In the genomic region with DNA sequence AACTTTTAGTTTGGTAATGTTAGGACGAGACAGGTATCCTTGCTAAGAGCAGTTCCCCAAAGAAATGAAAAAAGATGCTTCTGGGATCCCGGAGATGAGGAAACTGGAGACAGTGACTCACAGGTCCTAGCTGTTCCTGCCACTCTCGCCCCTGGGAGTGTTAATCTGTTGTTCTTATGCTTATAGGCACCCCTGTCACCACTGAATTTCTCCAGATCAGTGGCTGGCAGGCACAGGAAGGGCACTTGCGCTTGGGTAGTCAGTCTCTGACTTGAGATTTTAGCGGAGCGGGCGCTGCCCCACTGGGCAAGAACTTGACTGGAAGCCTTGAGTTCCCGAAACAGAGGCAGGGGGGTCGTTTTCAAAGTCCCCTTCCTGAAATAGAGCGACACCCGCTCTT, we compare ENCODE assay signal across 7 mouse cellular contexts. TPM values are rescaled to one million over a fixed set of nuclear protein-coding genes. Genes with fewer than 3 reads are reported as not detected.
DNase-seq lines count a peak whose midpoint lies in the region; ATAC-seq and TF ChIP-seq lines count a peak whose summit lies in the region.

No protein-coding gene starts in this region.

- intact Hi-C loops in left cerebral cortex, postnatal 4 days (cut with DNase I) = loop anchor here (2.0 to 5.0 kb wide), 4 partner anchors 197 to 744 kb away; no protein-coding TSS in a partner anchor

- H3K4me3 ChIP-seq in lung, embryonic 14.5 days (ENCODE audit: low read depth, low read length) = peak overlapping the region; percentile 58
- H3K4me3 ChIP-seq in embryonic facial prominence, embryonic 13.5 days = peak overlapping the region; percentile 62

- H3K4me2 ChIP-seq in lung, embryonic 14.5 days = peak overlapping the region; percentile 90
- H3K4me2 ChIP-seq in embryonic facial prominence, embryonic 13.5 days = peak overlapping the region; percentile 98

- H3K9ac ChIP-seq in lung, embryonic 14.5 days = no peak overlapping the region
- H3K9ac ChIP-seq in embryonic facial prominence, embryonic 13.5 days = no peak overlapping the region

- no peak for ATAC-seq in lung, embryonic 14.5 days (ENCODE audit: insufficient read depth)
- ATAC-seq in embryonic facial prominence, embryonic 13.5 days (ENCODE audit: insufficient number of reproducible peaks, insufficient read depth, low FRiP score, low TSS enrichment, low read depth) = no peak

- H3K27ac ChIP-seq in lung, embryonic 14.5 days (ENCODE audit: low read depth) = no peak overlapping the region
- H3K27ac ChIP-seq in embryonic facial prominence, embryonic 13.5 days = no peak overlapping the region

- H3K9me3 ChIP-seq in lung, embryonic 14.5 days (ENCODE audit: low read depth, low read length) = no peaks in the 10 kb centered on the region
- no peaks in the 10 kb centered on the region for H3K9me3 ChIP-seq in embryonic facial prominence, embryonic 13.5 days

- no peaks in the 10 kb centered on the region for H3K36me3 ChIP-seq in lung, embryonic 14.5 days (ENCODE audit: insufficient read depth)
- no peaks in the 10 kb centered on the region for H3K36me3 ChIP-seq in embryonic facial prominence, embryonic 13.5 days

- H3K4me1 ChIP-seq in lung, embryonic 14.5 days (ENCODE audit: insufficient read depth) = no peaks in the 10 kb centered on the region
- H3K4me1 ChIP-seq in embryonic facial prominence, embryonic 13.5 days = peaks cover 15% of the 10 kb centered on the region

- no peak for DNase-seq in lung, embryonic 14.5 days
- DNase-seq in lung, postnatal 10 days = no peak
- peak; percentile 41 for DNase-seq in left cerebral cortex, postnatal 4 days
- DNase-seq in right cerebral cortex, postnatal 4 days = peak; percentile 14
- DNase-seq in spleen, postnatal 4 days (ENCODE audit: low spot score in 2 of 2) = no peak
- no peak for DNase-seq in adrenal gland, postnatal 10 days

- TF ChIP-seq CTCF in lung, embryonic 14.5 days (IDR thresholded peaks at IDR 0.05; ENCODE audit: low read depth) = no peak

- 16% methylated on average over 11 of the region's 11 CpGs for WGBS in lung, embryonic 14.5 days
- 9% methylated on average over 11 of the region's 11 CpGs for WGBS in embryonic facial prominence, embryonic 13.5 days

- peaks cover 12% of the 10 kb centered on the region for H3K27me3 ChIP-seq in lung, embryonic 14.5 days (ENCODE audit: insufficient read depth, low read length)
- peaks cover 30% of the 10 kb centered on the region for H3K27me3 ChIP-seq in embryonic facial prominence, embryonic 13.5 days

RNA-seq across cellular contexts. Expression of a gene that starts 1.3 kb away (rescaled TPM):
- polyA plus RNA-seq in lung, embryonic 14.5 days (2014; fragmentation: Nextera tagmentation; extraction: Ambion mirVana) = 0.36 and 0.38 TPM in 2 replicates
- polyA plus RNA-seq in embryonic facial prominence, embryonic 13.5 days (2015; fragmentation: Nextera tagmentation; extraction: Ambion mirVana) = 0.24 and 0.30 TPM in 2 replicates
- total RNA-seq in left cerebral cortex, postnatal 4 days (2021) = 10 to 100 TPM; 19.3 to 19.6 TPM
- total RNA-seq in adrenal gland, postnatal 10 days (2021) = under 1 TPM; 0.09 to 0.18 TPM

Comparison
In these comparisons a context has a peak if more than half of its experiments do, and no peak if none do; other contexts are left out.
1. DNase-seq: peak in left cerebral cortex, postnatal 4 days (single experiment) and right cerebral cortex, postnatal 4 days (single experiment); none in lung, embryonic 14.5 days (single experiment), lung, postnatal 10 days (single experiment), spleen, postnatal 4 days (0 of 2) and adrenal gland, postnatal 10 days (single experiment).
2. RNA of a gene that starts 1.3 kb away (total RNA-seq): 19.3 to 19.6 TPM in left cerebral cortex, postnatal 4 days; 0.09 to 0.18 TPM in adrenal gland, postnatal 10 days; every median in the first group is over 10 times any median in the second.